Mouse (Mus musculus): ENCODE data around the gene Tmem161b. TPM values are rescaled to one million over a fixed set of nuclear protein-coding genes. Genes with fewer than 3 reads are reported as not detected.

Tmem161b gene
- 28.7 TPM for polyA plus RNA-seq (2015; fragmentation: Illumina TruSeq; extraction: RNeasy Lipid Tissue Mini Kit (QIAGEN cat#74804); ENCODE audit: low read depth, low replicate concordance)

GRCm38 (mm10) chr13:84221820-84222681 lies at the start of gene Tmem161b:
TSS of gene Tmem161b (plus strand) at chr13:84222296.

